Mouse (Mus musculus) CH12.LX (cell line): ENCODE results near the gene C2. TPM values are rescaled to one million over a fixed set of nuclear protein-coding genes. Genes with fewer than 3 reads are reported as not detected.

Experiments used
- DNase-seq: peaks from one replicate; pipeline ENCODE4 v3.0.0-alpha.2; 2013; ENCODE audit errors: extremely low read depth
- H3K27ac ChIP-seq: 2 replicates; pipeline ENCODE4 v1.5.1; 2012; ENCODE audit warnings: low read depth, mild to moderate bottlenecking, control low read depth, moderate library complexity; ENCODE audit not compliant: insufficient read depth
- H3K27me3 ChIP-seq: replicated peaks from 2 replicates; pipeline ENCODE3; 2012; ENCODE audit warnings: inconsistent platforms
- H3K36me3 ChIP-seq, 2 experiments: replicated peaks in 1 of 2; 2 replicates each; pipeline versions ENCODE3 to v1.6.1; 2012; ENCODE audit warnings: inconsistent platforms in 1 of 2, low read length in 1 of 2, mild to moderate bottlenecking in 1 of 2, mixed read lengths in 1 of 2, moderate library complexity in 1 of 2; ENCODE audit not compliant: control insufficient read depth in 1 of 2, insufficient read depth in 1 of 2
- H3K4me1 ChIP-seq, 2 experiments: 2 replicates each; pipeline ENCODE4 v1.6.1; 2012; ENCODE audit warnings: inconsistent platforms in 1 of 2, moderate library complexity in 1 of 2; ENCODE audit not compliant: insufficient read depth in 2 of 2, control insufficient read depth in 1 of 2
- H3K4me2 ChIP-seq: 2 replicates; pipeline ENCODE4 v1.6.1; 2012; ENCODE audit warnings: low read depth, mild to moderate bottlenecking, control low read depth; ENCODE audit not compliant: poor library complexity, insufficient read depth, severe bottlenecking
- H3K4me3 ChIP-seq, 3 experiments: fragments of 150-350 bp in 1 of 3; sonication (generic) in 1 of 3; replicated peaks in 1 of 3; 2 replicates each; pipeline versions ENCODE3 to v1.5.1; 2011 to 2012; ENCODE audit warnings: low read depth in 2 of 3, low read length in 2 of 3, mild to moderate bottlenecking in 2 of 3, moderate library complexity in 2 of 3, control low read depth in 1 of 3, improper control_type of control experiment in 1 of 3, inconsistent platforms in 1 of 3, mixed read lengths in 1 of 3; ENCODE audit not compliant: poor library complexity in 1 of 3
- H3K79me2 ChIP-seq: replicated peaks from 2 replicates; pipeline ENCODE4 v1.6.1; 2012; ENCODE audit warnings: mild to moderate bottlenecking, moderate library complexity; ENCODE audit not compliant: control insufficient read depth, poor library complexity, insufficient read depth, severe bottlenecking; ENCODE audit errors: extremely low read depth
- H3K9ac ChIP-seq: 2 replicates; pipeline ENCODE4 v1.6.1; 2012; ENCODE audit warnings: low read depth, mild to moderate bottlenecking, control low read depth, moderate library complexity; ENCODE audit not compliant: insufficient read depth
- H3K9me3 ChIP-seq: replicated peaks from 2 replicates; pipeline ENCODE3; 2012; ENCODE audit warnings: low read length, inconsistent platforms, mixed read lengths
- CHD1 ChIP-seq: IDR thresholded peaks from 2 replicates; pipeline ENCODE4 v1.6.1; 2012; ENCODE audit warnings: low read depth, low read length, improper control_type of control experiment, inconsistent platforms
- CTCF ChIP-seq, 2 experiments: IDR thresholded peaks in 1 of 2; conservative IDR thresholded peaks in 1 of 2; 2 replicates each; pipeline ENCODE4 v1.5.1; 2011 to 2012; ENCODE audit warnings: low read depth in 2 of 2, low read length in 2 of 2, improper control_type of control experiment in 1 of 2, inconsistent platforms in 1 of 2, mild to moderate bottlenecking in 1 of 2, moderate library complexity in 1 of 2
- ELF1 ChIP-seq: IDR thresholded peaks from 2 replicates; pipeline ENCODE4 v1.6.1; 2014; ENCODE audit warnings: low read depth, mild to moderate bottlenecking, inconsistent platforms, low read length, improper control_type of control experiment
- EP300 ChIP-seq: IDR thresholded peaks from 2 replicates; pipeline ENCODE4 v1.6.1; 2011; ENCODE audit warnings: low read length, improper control_type of control experiment
- ETS1 ChIP-seq: conservative IDR thresholded peaks from 2 replicates; pipeline ENCODE4 v1.6.1; 2012; ENCODE audit warnings: low read depth, mild to moderate bottlenecking, inconsistent platforms, low read length, improper control_type of control experiment, moderate library complexity
- JUN ChIP-seq: IDR thresholded peaks from 2 replicates; pipeline ENCODE4 v1.6.1; 2011; ENCODE audit warnings: low read depth, mild to moderate bottlenecking, low read length, improper control_type of control experiment, moderate library complexity; ENCODE audit not compliant: insufficient read depth
- JUND ChIP-seq: conservative IDR thresholded peaks from 2 replicates; pipeline ENCODE4 v1.6.1; 2011; ENCODE audit warnings: low read depth, low read length, improper control_type of control experiment
- KAT2A ChIP-seq: IDR thresholded peaks from 2 replicates; pipeline ENCODE4 v1.6.1; 2012; ENCODE audit warnings: low read length, improper control_type of control experiment, inconsistent platforms; ENCODE audit not compliant: insufficient replicate concordance
- MAX ChIP-seq: IDR thresholded peaks from 2 replicates; pipeline ENCODE4 v1.6.1; 2011; ENCODE audit warnings: low read length, improper control_type of control experiment
- MAZ ChIP-seq: IDR thresholded peaks from 2 replicates; pipeline ENCODE4 v1.6.1; 2012; ENCODE audit warnings: low read depth, mild to moderate bottlenecking, inconsistent platforms, low read length, improper control_type of control experiment, moderate library complexity
- NELFE ChIP-seq: IDR thresholded peaks from 2 replicates; pipeline ENCODE4 v1.6.1; 2011; ENCODE audit warnings: low read depth, low read length, improper control_type of control experiment
- PAX5 ChIP-seq: IDR thresholded peaks from 2 replicates; pipeline ENCODE4 v1.6.1; 2012; ENCODE audit warnings: low read length, inconsistent platforms, mixed read lengths
- POLR2A ChIP-seq: IDR thresholded peaks from 2 replicates; pipeline ENCODE4 v1.6.1; 2011; ENCODE audit warnings: low read depth, mild to moderate bottlenecking, improper control_type of control experiment, low read length
- RCOR1 ChIP-seq: conservative IDR thresholded peaks from 2 replicates; pipeline ENCODE4 v1.6.1; 2012; ENCODE audit warnings: low read depth, mild to moderate bottlenecking, inconsistent platforms, low read length, improper control_type of control experiment
- SIN3A ChIP-seq: IDR thresholded peaks from 2 replicates; pipeline ENCODE4 v1.6.1; 2012; ENCODE audit warnings: low read length, improper control_type of control experiment, inconsistent platforms
- TBP ChIP-seq: conservative IDR thresholded peaks from 2 replicates; pipeline ENCODE4 v1.6.1; 2011; ENCODE audit warnings: low read depth, low read length, improper control_type of control experiment
- USF1 ChIP-seq: IDR thresholded peaks from 2 replicates; pipeline ENCODE4 v1.6.1; 2014; ENCODE audit warnings: low read depth, mild to moderate bottlenecking, inconsistent platforms, low read length, improper control_type of control experiment
- ZC3H11A ChIP-seq: IDR thresholded peaks from 2 replicates; pipeline ENCODE4 v1.6.1; 2012; ENCODE audit warnings: low read depth, mild to moderate bottlenecking, inconsistent platforms, low read length, improper control_type of control experiment
- ZNF384 ChIP-seq: IDR thresholded peaks from 2 replicates; pipeline ENCODE4 v1.6.1; 2012; ENCODE audit warnings: low read depth, low read length, improper control_type of control experiment, inconsistent platforms
- dilution Hi-C: fragments of 300-500 bp; cut with MboI; formaldehyde crosslinking; loops from 2 replicates; pipeline ENCODE4 v1.14.3; 2020; ENCODE audit warnings: low sequenced_read_pairs; ENCODE audit not compliant: extremely low pct_unique_long_range_greater_than_20kb, extremely low pct_ligation_motif_present
- in situ Hi-C: fragments of 300-500 bp; cut with MboI; formaldehyde crosslinking; loops from 3 replicates; pipeline ENCODE4 v1.14.3; 2019; ENCODE audit warnings: low sequenced_read_pairs, low pct_ligation_motif_present, low pct_unique_long_range_greater_than_20kb, mixed read lengths
- polyA plus RNA-seq: library from polyadenylated mRNA; unstranded; fragments of >175 nt; gene quantifications from 2 replicates; pipeline ENCODE4 v1.2.1, GENCODE M21; 2012; ENCODE audit warnings: low read depth; ENCODE audit not compliant: insufficient read length
- total RNA-seq, 2 experiments: library from RNA; depleted of rRNA; stranded (reverse); fragments of 300-350 nt in 1 of 2; fragments of >200 nt in 1 of 2; gene quantifications; 2 replicates each; pipeline ENCODE4 v1.2.3; 2012 to 2014

The C2 gene
- total and polyA plus RNA-seq, 3 experiments: 1.3 to 6.6 (median 3.1) TPM

DNA sequence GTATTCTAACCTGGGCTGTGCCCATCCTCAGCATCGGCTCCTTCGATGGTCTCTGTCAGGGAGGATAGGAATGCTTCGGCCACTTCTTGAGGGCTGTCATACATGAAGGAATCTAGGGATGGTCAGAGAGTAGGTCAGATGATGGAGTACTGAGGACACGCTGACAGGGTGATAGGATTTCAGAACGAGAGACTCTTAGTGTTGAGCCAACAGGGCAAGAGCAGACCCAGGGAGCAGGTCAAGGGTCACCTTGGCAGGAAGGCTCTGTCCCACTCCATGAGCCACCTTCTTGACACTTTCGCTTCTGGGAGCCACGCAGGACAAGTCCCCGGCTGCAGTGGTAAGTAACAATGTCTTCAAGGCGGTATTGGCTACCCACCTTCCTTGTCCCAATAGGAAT lies 37.6 kb downstream of the C2 start:
- Histone ChIP-seq H3K4me1 (peaks cover 5 to 35% of the 10 kb centered on the region in 2 experiments; a peak in 3 of 4 replicates), H3K79me2 (no peaks in the 10 kb centered on the region), H3K4me3 (no peak overlapping the region), H3K36me3 (peaks cover 19 to 46% of the 10 kb centered on the region in 2 experiments), H3K4me2 (no peak overlapping the region), H3K9me3 (no peaks in the 10 kb centered on the region), H3K27ac (no peak overlapping the region), H3K27me3 (no peaks in the 10 kb centered on the region), H3K9ac (no peak overlapping the region)
- no peak for DNase-seq
- in situ Hi-C loops: no loop called here
- TF ChIP-seq MAZ (no peak), CTCF (conservative IDR thresholded peaks at IDR 0.05 in 1 of 2, IDR thresholded peaks at IDR 0.05 in 1 of 2; ENCODE audit: low read depth in 2 of 2, low read length in 2 of 2) (no peak), ELF1 (no peak), USF1 (no peak), CHD1 (no peak), JUN (no peak), NELFE (no peak), KAT2A (no peak), SIN3A (no peak), ETS1 (no peak), PAX5 (no peak), RCOR1 (no peak), ZC3H11A (no peak), JUND (no peak), EP300 (no peak), MAX (no peak), POLR2A (no peak; the same call in 1 of the 2 replicates), TBP (no peak), ZNF384 (no peak)
- dilution Hi-C loops: no loop called here

DNA sequence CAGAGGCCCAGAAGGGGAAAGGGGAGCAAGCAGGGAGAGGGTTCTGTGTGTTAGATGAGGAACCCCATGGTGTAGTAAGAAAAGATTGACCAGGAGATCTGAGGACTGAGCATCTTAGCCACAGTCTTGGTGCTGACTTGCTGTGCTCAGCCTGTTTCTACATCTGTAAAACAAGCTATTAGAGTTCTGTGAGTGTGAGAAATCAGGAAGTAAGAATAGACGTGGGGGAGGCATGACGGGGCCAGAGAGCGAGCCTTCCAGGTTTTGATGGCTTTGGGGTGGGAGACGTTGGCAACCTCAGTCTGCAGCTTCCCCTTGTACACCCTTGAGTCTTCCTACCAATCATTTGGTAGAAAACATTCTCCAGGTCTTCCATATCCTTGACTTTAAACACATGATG lies 39.4 kb downstream of the C2 start:
- Histone ChIP-seq H3K9ac (no peak overlapping the region), H3K9me3 (no peaks in the 10 kb centered on the region), H3K27me3 (no peaks in the 10 kb centered on the region), H3K4me1 (peaks cover 0 to 20% of the 10 kb centered on the region in 2 experiments; a peak in 2 of 4 replicates), H3K4me3 (no peak overlapping the region), H3K36me3 (peaks cover 34 to 63% of the 10 kb centered on the region in 2 experiments), H3K79me2 (no peaks in the 10 kb centered on the region), H3K4me2 (no peak overlapping the region), H3K27ac (no peak overlapping the region)
- in situ Hi-C loops: loop anchor here (5.0 kb wide), 1 partner anchor 54 kb away; the partner anchor contains the start of gene Slc44a4
- dilution Hi-C loops: no loop called here
- no peak for TF ChIP-seq RCOR1
- TF ChIP-seq SIN3A: no peak
- no peak for TF ChIP-seq CHD1
- no peak for TF ChIP-seq TBP
- no peak for DNase-seq
